Mouse (Mus musculus) kidney, adult 2 months (tissue): Measurements from ENCODE around the gene Tagln3.

Experiments
- CTCF ChIP-seq: fragments of 200-500 bp; conservative IDR thresholded peaks from 2 replicates; pipeline ENCODE4 v1.5.1; 2011; ENCODE audit warnings: low read depth, mild to moderate bottlenecking, control low read depth, low read length, moderate library complexity, mixed read lengths; ENCODE audit not compliant: insufficient read depth, insufficient read length
- POLR2A ChIP-seq: fragments of 200-500 bp; IDR thresholded peaks from one replicate; pipeline ENCODE4 v1.6.1; 2011; ENCODE audit warnings: low read depth, low read length, control low read depth

DNA sequence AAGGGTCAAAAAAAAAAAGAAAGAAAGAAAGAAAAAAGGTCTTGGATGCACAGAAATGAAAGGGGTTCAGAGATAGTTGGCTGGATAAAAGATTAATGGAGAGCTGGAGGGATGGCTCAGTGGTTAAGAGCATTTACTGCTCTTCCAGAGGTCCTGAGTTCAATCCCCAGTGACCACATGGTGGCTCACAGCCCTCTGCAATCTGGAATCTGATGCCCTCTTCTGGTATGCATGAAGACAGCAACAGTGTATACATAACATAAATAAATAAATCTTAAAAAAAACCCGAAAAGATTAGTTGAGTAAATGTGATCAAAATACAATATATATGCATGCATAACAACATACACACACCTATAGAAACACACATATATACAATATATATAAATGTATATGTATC, 37.0 kb upstream of the Tagln3 start:
- TF ChIP-seq CTCF: 0 out of 2 replicates have a peak, but pooled peaks have one; percentile 21
- no peak for TF ChIP-seq POLR2A
